Mouse (Mus musculus) embryonic facial prominence, embryonic 10.5 days (tissue): ENCODE measurements at regions not wholly inside any gene's neighbourhood (a gene's known extent, or its start where the extent isn't known, plus 50 kb on each side); places are given as distances from the start of the nearest gene placed in this dataset.
"Not testable (repeated sequence)": the region's sequence is repeated elsewhere in the genome, so short reads cannot be mapped to it uniquely, and the experiment has no call there.

Source experiments
- DNase-seq: peaks from one replicate; pipeline ENCODE4 v3.0.0-alpha.2; 2017; ENCODE audit warnings: low spot score
- H3K27ac ChIP-seq: fragments of 300-500 bp; sonication (generic); replicated peaks from 2 replicates; pipeline ENCODE4 v1.5.1; 2016; ENCODE audit warnings: mild to moderate bottlenecking
- H3K27me3 ChIP-seq: fragments of 300-500 bp; sonication (generic); replicated peaks from 2 replicates; pipeline ENCODE4 v1.6.1; 2016; ENCODE audit warnings: low read depth, mild to moderate bottlenecking; ENCODE audit not compliant: poor library complexity, severe bottlenecking
- H3K36me3 ChIP-seq: fragments of 300-500 bp; sonication (generic); replicated peaks from 2 replicates; pipeline ENCODE4 v1.6.1; 2016; ENCODE audit warnings: mild to moderate bottlenecking, moderate library complexity
- H3K4me1 ChIP-seq: fragments of 300-500 bp; sonication (generic); 2 replicates; pipeline ENCODE4 v1.6.1; 2016
- H3K4me3 ChIP-seq: fragments of 300-500 bp; sonication (generic); 2 replicates; pipeline ENCODE4 v1.5.1; 2016; ENCODE audit warnings: mild to moderate bottlenecking, moderate library complexity
- H3K9me3 ChIP-seq: fragments of 300-500 bp; sonication (generic); 2 replicates; pipeline ENCODE4 v1.6.1; 2016; ENCODE audit warnings: mild to moderate bottlenecking
- WGBS: fragments of 180-500 bp; shearing (Covaris S2); methylation state at CpG from one replicate; pipeline ENCODE4 v1.1.7; 2016; 5-methylcytosine and 5-hydroxymethylcytosine counted together

DNA sequence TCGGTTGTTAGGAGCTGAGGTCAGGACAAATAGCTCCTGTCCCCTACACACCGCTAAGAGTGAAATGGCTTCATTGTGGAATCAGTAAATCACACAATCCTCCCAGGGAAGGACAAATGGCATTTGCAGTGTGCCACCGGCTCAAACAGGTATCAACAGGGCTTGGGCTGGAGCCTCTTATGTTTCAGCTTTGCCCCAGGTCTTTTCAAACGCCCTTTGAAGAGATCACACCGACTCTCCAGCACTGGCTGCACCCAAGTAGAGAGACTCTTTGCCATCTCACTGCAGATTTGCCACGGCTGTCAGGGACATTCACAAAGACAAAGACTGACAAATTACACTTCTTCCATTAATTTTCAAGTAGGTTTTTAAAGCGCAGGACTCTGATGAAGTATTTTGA, 217.7 kb downstream of the Mat2b start:
- H3K27ac ChIP-seq = no peak overlapping the region
- WGBS = 32% methylated on average over 7 of the region's 7 CpGs
- no peaks in the 10 kb centered on the region for H3K27me3 ChIP-seq
- no peaks in the 10 kb centered on the region for H3K9me3 ChIP-seq
- no peaks in the 10 kb centered on the region for H3K36me3 ChIP-seq
- DNase-seq = no peak
- H3K4me3 ChIP-seq = no peak overlapping the region
- no peaks in the 10 kb centered on the region for H3K4me1 ChIP-seq

DNA sequence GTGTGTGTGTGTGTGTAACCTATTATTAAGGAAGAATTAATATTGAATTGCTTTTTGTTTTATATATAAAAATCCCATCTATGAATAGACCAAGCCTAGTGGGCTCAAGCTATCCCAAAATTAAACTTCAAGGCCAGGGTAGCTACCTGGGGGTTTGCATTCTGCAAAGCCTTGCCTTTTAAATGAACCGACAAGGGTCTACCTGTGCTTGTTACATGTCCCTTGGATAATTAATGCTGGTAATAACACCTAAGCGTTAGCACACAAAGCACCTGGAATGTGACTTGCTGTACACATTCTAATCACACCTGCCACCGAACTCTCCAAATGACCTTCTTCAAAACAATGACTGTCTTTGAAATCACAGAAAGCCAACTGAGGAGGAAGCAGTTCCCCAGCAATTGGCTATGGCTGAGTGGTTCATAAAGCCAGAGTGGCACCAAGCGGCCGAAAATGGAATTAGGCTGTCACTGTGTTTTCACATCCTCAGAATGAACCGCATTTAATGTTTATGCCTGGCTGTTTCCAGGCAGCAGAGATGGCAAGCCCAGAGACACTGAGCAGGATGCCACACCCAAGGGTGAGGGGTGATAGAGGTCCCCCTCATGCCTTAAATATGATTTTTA, 225.8 kb downstream of the Mat2b start:
- Histone ChIP-seq H3K4me3 (no peak overlapping the region), H3K36me3 (no peaks in the 10 kb centered on the region), H3K9me3 (no peaks in the 10 kb centered on the region), H3K4me1 (no peaks in the 10 kb centered on the region), H3K27ac (no peak overlapping the region), H3K27me3 (no peaks in the 10 kb centered on the region)
- peak; percentile 54 for DNase-seq
- WGBS = 19% methylated on average over 6 of the region's 6 CpGs

DNA sequence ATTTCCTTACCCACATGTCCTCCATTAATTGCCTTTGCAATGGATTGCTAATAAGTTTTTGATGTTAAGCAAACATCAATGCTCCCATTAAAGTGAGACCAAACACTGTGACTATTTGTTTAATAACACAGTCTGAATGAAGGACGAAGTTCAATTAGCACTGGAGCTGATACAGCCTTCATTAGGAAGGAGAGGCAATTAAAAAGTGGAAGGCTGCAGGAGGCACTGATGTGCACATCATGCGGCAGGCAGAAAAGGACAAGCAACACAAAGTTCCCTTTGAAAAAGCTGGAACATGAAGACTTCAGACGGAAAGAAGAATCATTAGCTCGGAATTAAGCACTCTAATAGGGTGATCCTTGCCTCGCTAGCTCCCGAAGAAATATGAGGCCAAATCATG, 238.4 kb downstream of the Mat2b start:
- no peak overlapping the region for H3K27ac ChIP-seq
- H3K4me3 ChIP-seq = no peak overlapping the region
- no peak for DNase-seq
- H3K27me3 ChIP-seq = no peaks in the 10 kb centered on the region
- no peaks in the 10 kb centered on the region for H3K4me1 ChIP-seq
- no peaks in the 10 kb centered on the region for H3K36me3 ChIP-seq
- WGBS = 73% methylated on average over 6 of the region's 6 CpGs
- no peaks in the 10 kb centered on the region for H3K9me3 ChIP-seq

DNA sequence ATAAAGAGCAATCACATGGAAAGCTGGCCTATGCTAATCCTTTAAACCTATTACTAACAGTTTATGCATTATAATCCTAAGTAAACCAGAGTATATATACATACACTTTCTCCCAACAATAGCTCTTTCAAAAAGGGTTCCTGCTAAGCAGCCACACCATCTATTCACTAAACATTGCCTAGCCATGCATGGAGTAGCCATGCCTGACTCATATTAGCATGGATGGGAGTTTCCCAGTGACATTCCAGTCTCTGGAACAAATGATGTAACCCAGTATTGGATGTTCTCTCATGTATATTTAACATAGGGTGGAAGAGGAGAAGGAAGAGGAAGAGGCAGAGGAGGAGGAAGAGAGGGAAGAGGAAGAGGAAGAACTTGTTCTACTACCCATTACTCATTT, 240.0 kb downstream of the Mat2b start:
- H3K4me3 ChIP-seq, H3K36me3 ChIP-seq, H3K27ac ChIP-seq, H3K27me3 ChIP-seq, H3K9me3 ChIP-seq, H3K4me1 ChIP-seq, DNase-seq: not testable (repeated sequence)

DNA sequence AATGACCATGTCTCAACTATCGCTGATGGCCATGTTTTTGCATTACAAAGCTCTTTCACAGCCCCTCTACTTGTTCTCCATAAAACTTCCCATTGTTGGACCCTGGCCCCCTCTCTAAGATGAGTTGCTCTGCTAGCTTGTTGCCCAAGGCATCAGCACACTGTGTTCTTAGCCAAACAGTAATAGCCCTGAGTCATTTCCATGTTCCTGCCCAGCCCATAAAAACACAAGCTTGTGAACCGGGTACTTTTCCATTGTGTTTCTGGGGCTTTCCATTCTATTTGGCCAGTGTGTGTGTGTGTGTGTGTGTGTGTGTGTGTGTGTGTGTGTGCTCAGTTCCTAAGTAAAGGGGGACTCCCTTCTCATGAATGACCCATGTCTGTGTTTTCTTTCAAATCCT, 248.2 kb downstream of the Mat2b start:
- DNase-seq = no peak
- no peak overlapping the region for H3K27ac ChIP-seq
- H3K36me3 ChIP-seq = no peaks in the 10 kb centered on the region
- H3K4me3 ChIP-seq = no peak overlapping the region
- no peaks in the 10 kb centered on the region for H3K4me1 ChIP-seq
- WGBS = 86% methylated on average over 2 of the region's 2 CpGs
- H3K27me3 ChIP-seq = no peaks in the 10 kb centered on the region
- no peaks in the 10 kb centered on the region for H3K9me3 ChIP-seq

DNA sequence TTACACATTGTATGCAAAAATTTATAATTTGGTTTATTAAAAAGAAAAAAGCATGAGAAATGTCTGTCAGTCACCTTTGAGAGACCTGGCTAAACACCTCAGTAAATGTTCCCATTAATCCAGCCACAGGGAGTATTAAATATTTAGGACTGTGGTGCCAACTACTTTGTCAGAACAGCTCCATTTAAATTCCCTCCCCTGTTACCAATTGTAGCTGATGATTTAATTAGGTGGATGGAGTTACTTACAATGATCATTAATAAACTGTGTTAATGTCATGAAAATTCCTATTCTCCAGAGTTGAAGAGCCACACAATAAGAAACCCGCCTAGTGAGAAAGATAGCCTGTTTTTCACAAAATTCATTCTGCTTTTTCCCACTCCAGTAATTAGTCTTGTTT, 261.0 kb downstream of the Mat2b start:
- 78% methylated on average over 1 of the region's 1 CpGs for WGBS
- no peak overlapping the region for H3K4me3 ChIP-seq
- H3K4me1 ChIP-seq = no peaks in the 10 kb centered on the region
- no peaks in the 10 kb centered on the region for H3K9me3 ChIP-seq
- no peak for DNase-seq
- no peaks in the 10 kb centered on the region for H3K36me3 ChIP-seq
- no peak overlapping the region for H3K27ac ChIP-seq
- no peaks in the 10 kb centered on the region for H3K27me3 ChIP-seq

DNA sequence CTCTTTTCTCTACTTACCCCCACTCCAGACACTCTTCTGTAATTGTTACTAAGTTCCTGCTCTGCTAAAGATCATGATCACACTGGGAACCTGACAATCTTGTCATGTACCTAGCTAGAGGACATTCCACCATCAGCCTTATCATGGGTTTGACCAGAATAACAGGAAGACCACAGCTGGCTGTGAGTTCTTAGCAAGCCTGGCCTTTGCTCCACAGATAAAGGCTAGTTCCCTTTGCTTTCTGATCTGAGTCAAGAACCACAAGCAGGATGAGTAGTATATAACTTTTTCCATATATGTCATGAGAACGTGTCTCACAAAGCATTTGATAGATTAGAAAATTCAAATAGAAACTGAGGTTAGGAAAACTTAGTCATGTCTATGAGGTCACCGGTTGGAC, 266.1 kb downstream of the Mat2b start:
- Histone ChIP-seq H3K9me3 (no peaks in the 10 kb centered on the region), H3K27ac (no peak overlapping the region), H3K4me1 (no peaks in the 10 kb centered on the region), H3K4me3 (no peak overlapping the region), H3K27me3 (no peaks in the 10 kb centered on the region), H3K36me3 (no peaks in the 10 kb centered on the region)
- no peak for DNase-seq
- WGBS = 88% methylated on average over 2 of the region's 2 CpGs

GRCm38 (mm10) chr11:40424316-40424715, 270.7 kb downstream of the Mat2b start:
- 74% methylated on average over 3 of the region's 3 CpGs for WGBS
- no peak for DNase-seq
- Histone ChIP-seq H3K4me3 (no peak overlapping the region), H3K27ac (no peak overlapping the region), H3K36me3 (no peaks in the 10 kb centered on the region), H3K27me3 (no peaks in the 10 kb centered on the region), H3K4me1 (no peaks in the 10 kb centered on the region), H3K9me3 (no peaks in the 10 kb centered on the region)

DNA sequence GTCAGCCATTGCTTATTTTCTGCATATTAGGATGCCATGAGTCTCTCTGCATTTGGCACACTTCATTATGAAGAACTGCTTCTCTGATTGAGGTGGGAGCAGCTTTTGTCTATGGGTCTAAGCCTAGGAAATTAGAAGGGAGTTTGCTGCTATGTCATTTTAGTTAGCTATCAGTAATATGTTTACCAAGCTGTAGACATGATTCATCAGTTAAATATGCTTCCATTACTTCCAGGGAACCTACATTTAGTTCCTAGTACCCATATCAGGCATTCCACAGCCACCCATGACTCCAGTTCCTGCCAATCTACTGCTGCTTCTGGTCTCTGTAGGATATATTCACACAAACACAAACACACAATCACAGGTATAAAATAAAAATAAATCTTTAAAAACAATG, 287.4 kb downstream of the Mat2b start:
- Histone ChIP-seq H3K9me3 (no peaks in the 10 kb centered on the region), H3K27ac (no peak overlapping the region), H3K4me1 (0 out of 2 replicates have a peak, but pooled peaks cover under 1% of the 10 kb centered on the region), H3K27me3 (no peaks in the 10 kb centered on the region), H3K36me3 (no peaks in the 10 kb centered on the region), H3K4me3 (no peak overlapping the region)
- DNase-seq = no peak

DNA sequence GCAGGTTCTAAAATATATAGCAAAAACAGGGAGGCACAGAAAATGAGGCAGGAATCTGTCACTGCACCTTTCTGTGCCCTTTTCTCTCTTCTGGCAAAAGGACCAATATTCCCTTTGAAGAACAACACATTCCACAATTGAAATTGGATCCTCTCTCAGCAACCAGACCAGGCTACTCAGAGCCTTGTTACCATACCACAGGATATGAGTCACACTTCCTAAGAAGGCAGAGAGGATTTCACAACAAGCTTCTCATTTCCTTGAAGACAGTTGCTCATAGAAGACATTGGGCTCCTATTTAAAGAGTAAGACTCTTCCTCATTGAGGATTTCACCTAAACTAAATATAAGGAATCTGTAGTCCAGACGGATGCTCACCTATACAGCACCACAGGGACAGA, 292.8 kb downstream of the Mat2b start:
- Histone ChIP-seq H3K36me3 (no peaks in the 10 kb centered on the region), H3K4me3 (no peak overlapping the region), H3K4me1 (0 out of 2 replicates have a peak, but pooled peaks cover 6% of the 10 kb centered on the region), H3K9me3 (no peaks in the 10 kb centered on the region), H3K27me3 (no peaks in the 10 kb centered on the region), H3K27ac (no peak overlapping the region)
- DNase-seq = no peak
- WGBS = 69% methylated on average over 1 of the region's 1 CpGs

GRCm38 (mm10) chr11:40397453-40398104, 297.4 kb downstream of the Mat2b start:
- H3K36me3 ChIP-seq = no peaks in the 10 kb centered on the region
- 84% methylated on average over 9 of the region's 9 CpGs for WGBS
- no peaks in the 10 kb centered on the region for H3K9me3 ChIP-seq
- no peak overlapping the region for H3K4me3 ChIP-seq
- peaks cover 18% of the 10 kb centered on the region for H3K4me1 ChIP-seq
- H3K27me3 ChIP-seq = no peaks in the 10 kb centered on the region
- no peak overlapping the region for H3K27ac ChIP-seq
- DNase-seq = no peak

DNA sequence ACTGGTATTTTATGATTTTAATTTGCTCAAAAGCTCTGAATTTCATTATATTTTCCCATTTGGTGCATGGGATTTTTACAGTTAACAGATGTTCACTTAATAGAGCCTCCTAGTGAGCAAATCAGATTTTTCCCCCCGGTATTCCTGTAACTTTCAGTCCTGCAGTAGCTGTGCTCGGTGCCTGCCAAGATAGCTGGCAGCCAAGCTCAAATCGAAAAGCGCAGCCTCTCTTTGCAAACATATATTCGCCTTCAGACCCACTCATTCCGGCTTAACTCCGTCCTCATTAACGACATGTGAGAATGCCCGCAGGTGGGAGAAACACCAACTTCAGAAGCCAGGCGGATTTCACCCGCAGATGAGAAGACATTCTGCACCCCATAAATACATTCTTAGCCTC, 299.7 kb downstream of the Mat2b start:
- Histone ChIP-seq H3K4me3 (no peak overlapping the region), H3K27ac (no peak overlapping the region), H3K9me3 (no peaks in the 10 kb centered on the region), H3K4me1 (peaks cover 12% of the 10 kb centered on the region), H3K27me3 (no peaks in the 10 kb centered on the region), H3K36me3 (no peaks in the 10 kb centered on the region)
- WGBS = 75% methylated on average over 11 of the region's 11 CpGs
- no peak for DNase-seq

DNA sequence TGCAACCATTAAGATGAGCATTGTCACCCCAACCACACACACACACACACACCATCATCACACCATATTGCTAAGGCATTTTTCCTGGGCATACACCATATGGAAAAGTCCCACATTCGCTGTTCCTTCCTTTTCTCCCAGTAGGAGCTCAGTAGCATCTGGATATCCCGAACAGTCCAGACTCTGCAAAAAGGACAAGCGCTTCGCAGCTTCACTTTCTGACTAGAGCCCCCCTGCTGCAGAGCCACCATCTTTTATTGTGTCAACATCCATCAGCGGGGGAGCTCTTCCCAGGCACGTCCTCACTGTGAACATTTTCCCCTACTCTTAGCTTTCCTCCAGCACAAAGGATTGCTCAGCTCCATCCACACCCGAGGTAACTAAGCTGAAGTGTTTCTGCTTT, 300.1 kb downstream of the Mat2b start:
- Histone ChIP-seq H3K27ac (peak overlapping the region; percentile 14; the same call in 1 of the 2 replicates), H3K4me3 (no peak overlapping the region), H3K9me3 (no peaks in the 10 kb centered on the region), H3K36me3 (no peaks in the 10 kb centered on the region), H3K4me1 (peaks cover 12% of the 10 kb centered on the region), H3K27me3 (no peaks in the 10 kb centered on the region)
- WGBS = 53% methylated on average over 7 of the region's 7 CpGs
- no peak for DNase-seq
